Mouse (Mus musculus) heart, embryonic 15.5 days (tissue): ENCODE data around the gene Ppan. TPM values are rescaled to one million over a fixed set of nuclear protein-coding genes. Genes with fewer than 3 reads are reported as not detected.
A peak's percentile ranks its signal among the peaks of the same experiment; 100 is the strongest.

Experiments
- ATAC-seq: fragments of 200-750 bp; cut with Nextera tagmentation; replicated peaks from 2 replicates; pipeline ENCODE4 v1.8.0; 2017; ENCODE audit warnings: low read depth, moderate TSS enrichment; ENCODE audit not compliant: insufficient number of reproducible peaks, insufficient read depth, low FRiP score
- H3K27ac ChIP-seq: fragments of 300-500 bp; sonication (generic); 2 replicates; pipeline ENCODE4 v1.5.1; 2015; ENCODE audit warnings: mild to moderate bottlenecking, inconsistent platforms
- H3K27me3 ChIP-seq: fragments of 300-500 bp; sonication (generic); 2 replicates; pipeline ENCODE4 v1.6.1; 2015; ENCODE audit warnings: inconsistent platforms
- H3K36me3 ChIP-seq: fragments of 300-500 bp; sonication (generic); 2 replicates; pipeline ENCODE4 v1.6.1; 2015; ENCODE audit warnings: mild to moderate bottlenecking, inconsistent platforms
- H3K4me1 ChIP-seq: fragments of 300-500 bp; sonication (generic); replicated peaks from 2 replicates; pipeline ENCODE4 v1.6.1; 2015; ENCODE audit warnings: inconsistent platforms
- H3K4me2 ChIP-seq: fragments of 300-500 bp; sonication (generic); 2 replicates; pipeline ENCODE4 v1.6.1; 2015; ENCODE audit warnings: inconsistent platforms, mild to moderate bottlenecking, moderate library complexity
- H3K4me3 ChIP-seq: fragments of 300-500 bp; sonication (generic); 2 replicates; pipeline ENCODE4 v1.5.1; 2015; ENCODE audit warnings: mild to moderate bottlenecking, inconsistent platforms
- H3K9ac ChIP-seq: fragments of 300-500 bp; sonication (generic); 2 replicates; pipeline ENCODE4 v1.6.1; 2015; ENCODE audit warnings: mild to moderate bottlenecking, inconsistent platforms
- H3K9me3 ChIP-seq: fragments of 300-500 bp; sonication (generic); replicated peaks from 2 replicates; pipeline ENCODE4 v1.6.1; 2016; ENCODE audit warnings: inconsistent platforms
- WGBS: fragments of 180-500 bp; shearing (Covaris S2); methylation state at CpG from one replicate; pipeline ENCODE4 v1.1.7; 2015; ENCODE audit warnings: mixed read lengths; 5-methylcytosine and 5-hydroxymethylcytosine counted together
- polyA plus RNA-seq: library from polyadenylated mRNA; unstranded; fragments of >200 nt; fragmentation: Nextera tagmentation; extraction: Ambion mirVana; gene quantifications from 2 replicates; pipeline ENCODE4 v1.2.1, GENCODE M21; 2015

The Ppan gene
- polyA plus RNA-seq, result 31.1 and 40.4 TPM in 2 replicates

GRCm38 (mm10) chr9:20887704-20888385 is at the start of gene Ppan:
Ppan (plus strand) TSS chr9:20888175.
- Histone ChIP-seq H3K4me3 (peak within 1 kb of the TSS; percentile 91), H3K9ac (peak within 1 kb of the TSS; percentile 81), H3K4me2 (peak within 1 kb of the TSS; percentile 89), H3K36me3 (peaks cover 35% of the 10 kb centered on the region), H3K27ac (peak within 1 kb of the TSS; percentile 91), H3K4me1 (peaks cover 10% of the 10 kb centered on the region), H3K27me3 (no peaks in the 10 kb centered on the region), H3K9me3 (no peaks in the 10 kb centered on the region; the same call in 1 of the 2 replicates)
- peak; percentile 94 for ATAC-seq
- under 1% methylated on average over 43 of the region's 43 CpGs for WGBS

- no peaks in the 10 kb centered on the region for H3K27me3 ChIP-seq
- no peak overlapping the region for H3K4me3 ChIP-seq
- no peak overlapping the region for H3K4me2 ChIP-seq
- ATAC-seq, result no peak
- WGBS, result 47% methylated on average over 6 of the region's 6 CpGs
- H3K36me3 ChIP-seq, result no peaks in the 10 kb centered on the region
- no peak overlapping the region for H3K9ac ChIP-seq
- H3K27ac ChIP-seq, result no peak overlapping the region
- no peaks in the 10 kb centered on the region for H3K4me1 ChIP-seq
- H3K9me3 ChIP-seq, result no peaks in the 10 kb centered on the region
Measured at GRCm38 (mm10) chr9:20838931-20839330, 49.0 kb upstream of the Ppan start.

- Histone ChIP-seq H3K9me3 (no peaks in the 10 kb centered on the region), H3K4me1 (no peaks in the 10 kb centered on the region), H3K4me2 (no peak overlapping the region), H3K27ac (no peak overlapping the region), H3K4me3 (no peak overlapping the region), H3K27me3 (no peaks in the 10 kb centered on the region; the same call in 1 of the 2 replicates), H3K36me3 (no peaks in the 10 kb centered on the region), H3K9ac (no peak overlapping the region)
- 36% methylated on average over 4 of the region's 4 CpGs for WGBS
- no peak for ATAC-seq
Measured at GRCm38 (mm10) chr9:20842211-20842610, 45.8 kb upstream of the Ppan start.

- ATAC-seq, result no peak
- H3K4me3 ChIP-seq, result no peak overlapping the region
- no peaks in the 10 kb centered on the region for H3K36me3 ChIP-seq
- no peak overlapping the region for H3K4me2 ChIP-seq
- H3K27ac ChIP-seq, result no peak overlapping the region
- H3K4me1 ChIP-seq, result no peaks in the 10 kb centered on the region
- WGBS, result 24% methylated on average over 2 of the region's 2 CpGs
- no peaks in the 10 kb centered on the region for H3K9me3 ChIP-seq
- no peaks in the 10 kb centered on the region; the same call in 1 of the 2 replicates for H3K27me3 ChIP-seq
- no peak overlapping the region for H3K9ac ChIP-seq
Measured at GRCm38 (mm10) chr9:20842670-20843069, 45.3 kb upstream of the Ppan start.

- H3K27me3 ChIP-seq, result no peaks in the 10 kb centered on the region; the same call in 1 of the 2 replicates
- no peak for ATAC-seq
- H3K4me3 ChIP-seq, result no peak overlapping the region
- 82% methylated on average over 2 of the region's 2 CpGs for WGBS
- H3K9ac ChIP-seq, result no peak overlapping the region
- H3K4me2 ChIP-seq, result no peak overlapping the region
- no peak overlapping the region for H3K27ac ChIP-seq
- H3K36me3 ChIP-seq, result no peaks in the 10 kb centered on the region
- no peaks in the 10 kb centered on the region for H3K4me1 ChIP-seq
- H3K9me3 ChIP-seq, result no peaks in the 10 kb centered on the region
Measured at GRCm38 (mm10) chr9:20850179-20850578, 37.8 kb upstream of the Ppan start.

GRCm38 (mm10) chr9:20857131-20857530 is 30.8 kb upstream of the Ppan start:
- no peak overlapping the region for H3K4me3 ChIP-seq
- no peaks in the 10 kb centered on the region for H3K9me3 ChIP-seq
- 0 out of 2 replicates have a peak, but pooled peaks cover 3% of the 10 kb centered on the region for H3K4me1 ChIP-seq
- no peak overlapping the region for H3K27ac ChIP-seq
- no peaks in the 10 kb centered on the region for H3K27me3 ChIP-seq
- 7% methylated on average over 6 of the region's 6 CpGs for WGBS
- H3K4me2 ChIP-seq, result no peak overlapping the region
- H3K9ac ChIP-seq, result no peak overlapping the region
- ATAC-seq, result no peak
- no peaks in the 10 kb centered on the region for H3K36me3 ChIP-seq

GRCm38 (mm10) chr9:20859926-20860325 is 28.0 kb upstream of the Ppan start:
- ATAC-seq, result no peak
- 41% methylated on average over 6 of the region's 6 CpGs for WGBS
- no peak overlapping the region for H3K27ac ChIP-seq

GRCm38 (mm10) chr9:20861821-20862220 is 26.2 kb upstream of the Ppan start:
- Histone ChIP-seq H3K4me2 (no peak overlapping the region), H3K4me3 (no peak overlapping the region), H3K27ac (no peak overlapping the region), H3K9ac (no peak overlapping the region), H3K27me3 (no peaks in the 10 kb centered on the region), H3K4me1 (0 out of 2 replicates have a peak, but pooled peaks cover 3% of the 10 kb centered on the region), H3K9me3 (no peaks in the 10 kb centered on the region), H3K36me3 (no peaks in the 10 kb centered on the region)
- WGBS, result 10% methylated on average over 4 of the region's 4 CpGs
- ATAC-seq, result no peak

More at GRCm38 (mm10) chr9:20859926-20860325, 28.0 kb upstream of the Ppan start:
- H3K27me3 ChIP-seq, result no peaks in the 10 kb centered on the region
- H3K9ac ChIP-seq, result no peak overlapping the region
- 0 out of 2 replicates have a peak, but pooled peaks cover 3% of the 10 kb centered on the region for H3K4me1 ChIP-seq
- no peak overlapping the region for H3K4me2 ChIP-seq
- no peaks in the 10 kb centered on the region for H3K9me3 ChIP-seq
- H3K36me3 ChIP-seq, result no peaks in the 10 kb centered on the region
- H3K4me3 ChIP-seq, result no peak overlapping the region

GRCm38 (mm10) chr9:20862225-20862624 is 25.8 kb upstream of the Ppan start:
- no peak for ATAC-seq
- Histone ChIP-seq H3K9me3 (no peaks in the 10 kb centered on the region), H3K27ac (no peak overlapping the region), H3K9ac (no peak overlapping the region), H3K4me3 (no peak overlapping the region), H3K27me3 (no peaks in the 10 kb centered on the region), H3K4me1 (0 out of 2 replicates have a peak, but pooled peaks cover 3% of the 10 kb centered on the region), H3K36me3 (no peaks in the 10 kb centered on the region), H3K4me2 (no peak overlapping the region)
- WGBS, result 41% methylated on average over 4 of the region's 4 CpGs

GRCm38 (mm10) chr9:20866879-20867278 is 21.1 kb upstream of the Ppan start:
- no peaks in the 10 kb centered on the region for H3K36me3 ChIP-seq
- no peak overlapping the region for H3K4me2 ChIP-seq
- H3K9ac ChIP-seq, result no peak overlapping the region
- peaks cover 10% of the 10 kb centered on the region for H3K4me1 ChIP-seq
- no peaks in the 10 kb centered on the region for H3K9me3 ChIP-seq
- ATAC-seq, result no peak
- no peak overlapping the region for H3K27ac ChIP-seq
- WGBS, result 57% methylated on average over 3 of the region's 3 CpGs
- no peak overlapping the region for H3K4me3 ChIP-seq
- peaks cover 29% of the 10 kb centered on the region for H3K27me3 ChIP-seq

GRCm38 (mm10) chr9:20868448-20869001 is 19.4 kb upstream of the Ppan start, which contains the start of gene A230050P20Rik:
A230050P20Rik (plus strand) TSS chr9:20868642.
- peak within 1 kb of the TSS; percentile 83 for H3K4me2 ChIP-seq
- H3K4me3 ChIP-seq, result peak within 1 kb of the TSS; percentile 66
- H3K9me3 ChIP-seq, result no peaks in the 10 kb centered on the region
- ATAC-seq, result no peak; the same call in 1 of the 2 replicates
- H3K4me1 ChIP-seq, result peaks cover 9% of the 10 kb centered on the region
- peak within 1 kb of the TSS; percentile 60 for H3K9ac ChIP-seq
- no peaks in the 10 kb centered on the region for H3K36me3 ChIP-seq
- H3K27me3 ChIP-seq, result peaks cover 29% of the 10 kb centered on the region
- WGBS, result 6% methylated on average over 53 of the region's 53 CpGs
- H3K27ac ChIP-seq, result no peak within 1 kb of the TSS
